Mouse (Mus musculus) kidney, postnatal 14 days (tissue): ENCODE data around the gene Sf3a2.
"Not testable (repeated sequence)": the region's sequence is repeated elsewhere in the genome, so short reads cannot be mapped to it uniquely, and the experiment has no call there.

Source experiments
- DNase-seq: peaks from one replicate; pipeline ENCODE4 v3.0.0; 2022; ENCODE audit warnings: mixed read lengths

Sf3a2 gene

GRCm38 (mm10) chr10:80826151-80827062 lies 28.4 kb downstream of the Sf3a2 start, which contains the start of gene Oaz1:
TSS of gene Oaz1 (plus strand) at chr10:80826656.
- peak; percentile 99 for DNase-seq

- no peak for DNase-seq
Measured at GRCm38 (mm10) chr10:80827063-80827869, 29.3 kb downstream of the Sf3a2 start.

GRCm38 (mm10) chr10:80827870-80828420 lies 29.9 kb downstream of the Sf3a2 start:
- no peak for DNase-seq

GRCm38 (mm10) chr10:80828587-80828986 lies 30.6 kb downstream of the Sf3a2 start:
- DNase-seq = not testable (repeated sequence)

- DNase-seq = no peak
Measured at GRCm38 (mm10) chr10:80829359-80830278, 31.6 kb downstream of the Sf3a2 start.

- DNase-seq = peak; percentile 91
Measured at GRCm38 (mm10) chr10:80831136-80831535, 33.1 kb downstream of the Sf3a2 start.

GRCm38 (mm10) chr10:80832818-80833217 lies 34.8 kb downstream of the Sf3a2 start:
- DNase-seq = no peak

- DNase-seq = no peak
Measured at GRCm38 (mm10) chr10:80835617-80836016, 37.6 kb downstream of the Sf3a2 start.

- DNase-seq = no peak
Measured at GRCm38 (mm10) chr10:80836949-80837379, 39.0 kb downstream of the Sf3a2 start.

- DNase-seq = no peak
Measured at GRCm38 (mm10) chr10:80837827-80838226, 39.8 kb downstream of the Sf3a2 start.

GRCm38 (mm10) chr10:80838346-80838912 lies 40.4 kb downstream of the Sf3a2 start:
- DNase-seq = no peak

- no peak for DNase-seq
Measured at GRCm38 (mm10) chr10:80839848-80840247, 41.9 kb downstream of the Sf3a2 start.

GRCm38 (mm10) chr10:80841685-80842084 lies 43.7 kb downstream of the Sf3a2 start:
- no peak for DNase-seq

GRCm38 (mm10) chr10:80842334-80842733 lies 44.3 kb downstream of the Sf3a2 start:
- no peak for DNase-seq

- no peak for DNase-seq
Measured at GRCm38 (mm10) chr10:80843087-80843930, 45.3 kb downstream of the Sf3a2 start.

GRCm38 (mm10) chr10:80843931-80844547 lies 46.0 kb downstream of the Sf3a2 start, which contains the start of gene Lingo3:
TSS of gene Lingo3 (minus strand) at chr10:80844039.
- no peak for DNase-seq

GRCm38 (mm10) chr10:80845055-80845693 lies 47.2 kb downstream of the Sf3a2 start:
- DNase-seq = no peak

- DNase-seq = no peak
Measured at GRCm38 (mm10) chr10:80845732-80846131, 47.7 kb downstream of the Sf3a2 start.

GRCm38 (mm10) chr10:80848571-80848970 lies 50.6 kb downstream of the Sf3a2 start:
- DNase-seq = peak; percentile 63
